Mouse (Mus musculus) limb, embryonic 12.5 days (tissue): ENCODE results near the gene Wdr27. TPM values are rescaled to one million over a fixed set of nuclear protein-coding genes. Genes with fewer than 3 reads are reported as not detected.

Experiments used
- polyA plus RNA-seq: library from polyadenylated mRNA; unstranded; fragments of >200 nt; fragmentation: Nextera tagmentation; extraction: Ambion mirVana; gene quantifications from 2 replicates; pipeline ENCODE4 v1.2.1, GENCODE M21; 2016

The Wdr27 gene
- polyA plus RNA-seq, 1 experiment from 2014 or later, result 4.3 TPM

Other genes starting within 250 kb of the Wdr27 start
- gene Thbs2, start 248.9 kb downstream of the Wdr27 start, polyA plus RNA-seq, result 4.7 and 6.7 TPM in 2 replicates
- gene 1600012H06Rik, start within 50 bp of the Wdr27 start, polyA plus RNA-seq, result 27.3 and 29.4 TPM in 2 replicates
- 29.4 and 34.7 TPM in 2 replicates for gene Phf10, start 18.1 kb upstream of the Wdr27 start, polyA plus RNA-seq
- gene 9030025P20Rik, start 35.3 kb upstream of the Wdr27 start, polyA plus RNA-seq, result 10.4 and 14.9 TPM in 2 replicates
- gene Gm3417, start 35.6 kb upstream of the Wdr27 start, polyA plus RNA-seq, result not detected in 2 replicates
- 5.5 and 6.9 TPM in 2 replicates for gene Gm3435, start 67.0 kb upstream of the Wdr27 start, polyA plus RNA-seq
- 104 and 111 TPM in 2 replicates for gene Ermard, start 98.0 kb upstream of the Wdr27 start, polyA plus RNA-seq
- 1.4 TPM in 1 of 2 replicates, not detected in the other for gene Tcte3, start 98.3 kb upstream of the Wdr27 start, polyA plus RNA-seq
- gene Gm3448, start 98.4 kb upstream of the Wdr27 start, polyA plus RNA-seq, result 3.6 and 4.2 TPM in 2 replicates